Mouse (Mus musculus) thymus, adult 2 months (tissue): ENCODE data around the gene Esyt3.

Source experiments
- CTCF ChIP-seq: fragments of 200-500 bp; IDR thresholded peaks from 2 replicates; pipeline ENCODE4 v1.5.1; 2012; ENCODE audit warnings: mild to moderate bottlenecking, control low read depth, low read length, moderate library complexity, borderline replicate concordance; ENCODE audit not compliant: control insufficient read depth, poor library complexity, insufficient read depth; ENCODE audit errors: extremely low read depth
- POLR2A ChIP-seq: fragments of 200-500 bp; IDR thresholded peaks from 2 replicates; pipeline ENCODE4 v1.6.1; 2012; ENCODE audit warnings: mild to moderate bottlenecking, low read length, control low read depth, moderate library complexity; ENCODE audit not compliant: control insufficient read depth, poor library complexity, insufficient read depth; ENCODE audit errors: extremely low read depth

- TF ChIP-seq CTCF = no peak
- no peak for TF ChIP-seq POLR2A
Measured at GRCm38 (mm10) chr9:99382556-99382955, 24.2 kb upstream of the Esyt3 start.
